ENCODE assay signal across 10 mouse cellular contexts in the genomic region with DNA sequence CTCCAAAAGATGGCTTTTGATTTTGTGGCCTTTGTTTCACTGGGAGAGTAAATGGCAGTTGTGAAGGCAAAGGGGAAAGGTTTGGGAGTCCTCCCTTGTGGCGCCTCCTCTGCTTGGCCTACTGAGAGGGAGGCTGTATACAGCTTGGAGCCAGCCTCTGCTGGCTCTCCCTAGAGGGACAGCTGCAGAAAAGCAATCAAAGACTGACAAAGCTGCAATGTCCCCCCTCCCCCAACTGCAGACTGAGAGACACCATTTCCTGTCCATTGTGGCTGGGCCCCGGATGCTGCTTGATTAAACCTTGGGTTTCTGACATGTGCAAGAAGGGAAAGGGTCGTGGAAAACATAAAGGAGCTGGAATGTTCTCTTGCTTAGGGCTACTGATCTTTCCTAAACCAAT. TPM values are rescaled to one million over a fixed set of nuclear protein-coding genes. Genes with fewer than 3 reads are reported as not detected.
A peak's percentile ranks its signal among the peaks of the same experiment; 100 is the strongest.
DNase-seq lines count a peak whose midpoint lies in the region; TF ChIP-seq lines count a peak whose summit lies in the region.
"Had no signal": no experiment of that assay in that cellular context is flagged by ENCODE, and none has a peak within 500 bp of the region (broad histone marks: within the 10 kb centered on the region; RNA-seq: fewer than 3 reads in every experiment).

No protein-coding gene starts in this region.

- H3K4me3 ChIP-seq in spleen, adult 2 months (ENCODE audit: extremely low read depth, insufficient read depth, insufficient read length): no peak overlapping the region

- H3K27ac ChIP-seq in spleen, adult 2 months (ENCODE audit: insufficient read depth, low read length): peak overlapping the region; percentile 11; the same call in 1 of the 2 replicates

- no peak for TF ChIP-seq CTCF in spleen, adult 2 months (IDR thresholded peaks at IDR 0.05; ENCODE audit: extremely low read depth, insufficient read depth, insufficient read length, insufficient replicate concordance)

- no peak for TF ChIP-seq POLR2A in spleen, adult 2 months (IDR thresholded peaks at IDR 0.05; ENCODE audit: low read depth, low read length)

- no peaks in the 10 kb centered on the region for H3K36me3 ChIP-seq in spleen, adult 2 months (ENCODE audit: control insufficient read depth, insufficient read depth, low read length)

- H3K4me1 ChIP-seq in spleen, adult 2 months (ENCODE audit: control insufficient read depth, insufficient read depth, insufficient read length): peaks cover 8% of the 10 kb centered on the region

- peak in 1 of 2 experiments; percentile 22 for DNase-seq in spleen, adult 2 months (ENCODE audit: low read depth in 1 of 2, low spot score in 2 of 2)
- no peak for DNase-seq in spleen, adult 12 weeks (ENCODE audit: low spot score)
- DNase-seq in heart, postnatal 4 days: peak; percentile 43
- DNase-seq in lung, postnatal 4 days: peak; percentile 67 to 75
- peak; percentile 76 for DNase-seq in thymus, postnatal 4 days
- no peak for DNase-seq in MN1 (ENCODE audit: low spot score)
- no peak for DNase-seq in layer of hippocampus, adult 8-10 months (ENCODE audit: low spot score in 2 of 2)
- DNase-seq in gastrocnemius, adult 8-10 months (ENCODE audit: low spot score in 2 of 2): no peak

- WGBS in spleen, adult 2 months: 13% methylated on average over 3 of the region's 3 CpGs

- H3K27me3 ChIP-seq in spleen, adult 2 months (ENCODE audit: control insufficient read depth, insufficient read depth, low read length): no peaks in the 10 kb centered on the region

RNA-seq across cellular contexts. Expression of a gene that starts 28.9 kb away (rescaled TPM):
- polyA plus RNA-seq in spleen, adult 2 months (2012; rRNA removed): 0.08 TPM in 1 of 2 replicates, not detected in the other
- total RNA-seq in heart, postnatal 4 days (2021): under 1 TPM; 0.57 to 0.72 TPM
- total RNA-seq in layer of hippocampus, adult 8-10 months (2022): 1 to 10 TPM in 1 of 4 experiments, under 1 TPM in 2, not detected in 1; 0.18 to 1.2 (median 0.45) TPM
- not detected for total RNA-seq in gastrocnemius, adult 8-10 months (2022)
- polyA plus RNA-seq: large intestine, adult 2 months had no signal

RNA-seq across cellular contexts. Expression of a gene that starts 55.5 kb away (rescaled TPM):
- polyA plus RNA-seq in spleen, adult 2 months (2012; rRNA removed): not detected in 2 replicates
- total RNA-seq in heart, postnatal 4 days (2021): 1 to 10 TPM; 8.2 to 8.6 TPM
- total RNA-seq in layer of hippocampus, adult 8-10 months (2022): not detected
- not detected for total RNA-seq in gastrocnemius, adult 8-10 months (2022)
- polyA plus RNA-seq: large intestine, adult 2 months; testis, adult 2 months had no signal

Comparison
In these comparisons a context has a peak if more than half of its experiments do, and no peak if none do; other contexts are left out.
1. DNase-seq: peak in heart, postnatal 4 days (single experiment), lung, postnatal 4 days (2 of 2) and thymus, postnatal 4 days (single experiment); none in spleen, adult 12 weeks (single experiment), MN1 (single experiment), layer of hippocampus, adult 8-10 months (0 of 2) and gastrocnemius, adult 8-10 months (0 of 2).
2. RNA of a gene that starts 55.5 kb away (total RNA-seq): 8.2 to 8.6 TPM in heart, postnatal 4 days; not detected in gastrocnemius, adult 8-10 months and not detected in layer of hippocampus, adult 8-10 months; every median in the first group is over 4 times any median in the second.